Mouse (Mus musculus) heart, embryonic 13.5 days (tissue): ENCODE measurements at regions not wholly inside any gene's neighbourhood (a gene's known extent, or its start where the extent isn't known, plus 50 kb on each side); places are given as distances from the start of the nearest gene placed in this dataset.
"Not testable (repeated sequence)": the region's sequence is repeated elsewhere in the genome, so short reads cannot be mapped to it uniquely, and the experiment has no call there.

Experiments used
- ATAC-seq: fragments of 200-750 bp; cut with Nextera tagmentation; 2 replicates; pipeline ENCODE4 v1.8.0; 2017; ENCODE audit warnings: moderate TSS enrichment; ENCODE audit not compliant: insufficient number of reproducible peaks, low FRiP score, low TSS enrichment; ENCODE audit errors: extremely low read depth
- H3K27ac ChIP-seq: fragments of 300-500 bp; sonication (generic); replicated peaks from 2 replicates; pipeline ENCODE4 v1.5.1; 2015; ENCODE audit warnings: moderate library complexity, mild to moderate bottlenecking, inconsistent platforms
- H3K27me3 ChIP-seq: fragments of 300-500 bp; sonication (generic); replicated peaks from 2 replicates; pipeline ENCODE4 v1.6.1; 2015; ENCODE audit warnings: mild to moderate bottlenecking, inconsistent platforms
- H3K36me3 ChIP-seq: fragments of 300-500 bp; sonication (generic); 2 replicates; pipeline ENCODE4 v1.6.1; 2015; ENCODE audit warnings: mild to moderate bottlenecking, inconsistent platforms
- H3K4me1 ChIP-seq: fragments of 300-500 bp; sonication (generic); 2 replicates; pipeline ENCODE4 v1.6.1; 2015; ENCODE audit warnings: inconsistent platforms
- H3K4me2 ChIP-seq: fragments of 300-500 bp; sonication (generic); 2 replicates; pipeline ENCODE4 v1.6.1; 2015; ENCODE audit warnings: inconsistent platforms, mild to moderate bottlenecking, moderate library complexity
- H3K4me3 ChIP-seq: fragments of 300-500 bp; sonication (generic); 2 replicates; pipeline ENCODE4 v1.5.1; 2015; ENCODE audit warnings: moderate library complexity, mild to moderate bottlenecking, inconsistent platforms
- H3K9ac ChIP-seq: fragments of 300-500 bp; sonication (generic); 2 replicates; pipeline ENCODE4 v1.6.1; 2015; ENCODE audit warnings: inconsistent platforms, mild to moderate bottlenecking, moderate library complexity
- H3K9me3 ChIP-seq: fragments of 300-500 bp; sonication (generic); 2 replicates; pipeline ENCODE4 v1.6.1; 2016; ENCODE audit warnings: inconsistent platforms
- WGBS: fragments of 180-500 bp; shearing (Covaris S2); methylation state at CpG from one replicate; pipeline ENCODE4 v1.1.7; 2015; ENCODE audit warnings: mixed read lengths; 5-methylcytosine and 5-hydroxymethylcytosine counted together

- no peak for ATAC-seq
- WGBS, result 39% methylated on average over 4 of the region's 4 CpGs
- H3K27me3 ChIP-seq, result no peaks in the 10 kb centered on the region
- no peak overlapping the region for H3K27ac ChIP-seq
- no peak overlapping the region for H3K4me2 ChIP-seq
- no peak overlapping the region for H3K4me3 ChIP-seq
- no peak overlapping the region for H3K9ac ChIP-seq
- no peaks in the 10 kb centered on the region for H3K36me3 ChIP-seq
- H3K4me1 ChIP-seq, result 0 out of 2 replicates have a peak, but pooled peaks cover 5% of the 10 kb centered on the region
- H3K9me3 ChIP-seq, result no peaks in the 10 kb centered on the region
These were observed 297.7 kb upstream of the Tbl1xr1 start for GRCm38 (mm10) chr3:21778789-21779188.

GRCm38 (mm10) chr3:21791983-21792631, 284.3 kb upstream of the Tbl1xr1 start:
- no peaks in the 10 kb centered on the region for H3K27me3 ChIP-seq
- H3K4me3 ChIP-seq, result no peak overlapping the region
- no peak overlapping the region for H3K4me2 ChIP-seq
- 64% methylated on average over 4 of the region's 4 CpGs for WGBS
- no peaks in the 10 kb centered on the region for H3K9me3 ChIP-seq
- ATAC-seq, result no peak
- H3K36me3 ChIP-seq, result no peaks in the 10 kb centered on the region
- no peaks in the 10 kb centered on the region for H3K4me1 ChIP-seq
- no peak overlapping the region for H3K27ac ChIP-seq
- H3K9ac ChIP-seq, result no peak overlapping the region

- no peak overlapping the region for H3K9ac ChIP-seq
- H3K4me1 ChIP-seq, result no peaks in the 10 kb centered on the region; the same call in 1 of the 2 replicates
- H3K27ac ChIP-seq, result no peak overlapping the region
- no peak for ATAC-seq
- H3K4me2 ChIP-seq, result no peak overlapping the region
- no peaks in the 10 kb centered on the region for H3K9me3 ChIP-seq
- H3K4me3 ChIP-seq, result no peak overlapping the region
- no peaks in the 10 kb centered on the region for H3K36me3 ChIP-seq
- WGBS, result 43% methylated on average over 1 of the region's 1 CpGs
- no peaks in the 10 kb centered on the region for H3K27me3 ChIP-seq
These were observed 278.3 kb upstream of the Tbl1xr1 start for GRCm38 (mm10) chr3:21798139-21798538.

GRCm38 (mm10) chr3:21803886-21804285, 272.6 kb upstream of the Tbl1xr1 start:
- not testable (repeated sequence) for H3K27ac ChIP-seq, H3K9ac ChIP-seq
- 74% methylated on average over 2 of the region's 2 CpGs for WGBS

GRCm38 (mm10) chr3:21806494-21807157, 269.8 kb upstream of the Tbl1xr1 start:
- no peaks in the 10 kb centered on the region for H3K27me3 ChIP-seq
- no peak for ATAC-seq
- H3K4me3 ChIP-seq, result no peak overlapping the region
- H3K36me3 ChIP-seq, result no peaks in the 10 kb centered on the region
- H3K9me3 ChIP-seq, result no peaks in the 10 kb centered on the region
- H3K9ac ChIP-seq, result no peak overlapping the region
- no peak overlapping the region for H3K27ac ChIP-seq
- no peak overlapping the region for H3K4me2 ChIP-seq
- H3K4me1 ChIP-seq, result peaks cover 14% of the 10 kb centered on the region
- 79% methylated on average over 2 of the region's 2 CpGs for WGBS

More at GRCm38 (mm10) chr3:21803886-21804285, 272.6 kb upstream of the Tbl1xr1 start:
- not testable (repeated sequence) for H3K36me3 ChIP-seq, H3K4me2 ChIP-seq, H3K27me3 ChIP-seq, H3K4me1 ChIP-seq, ATAC-seq, H3K9me3 ChIP-seq, H3K4me3 ChIP-seq

GRCm38 (mm10) chr3:21808539-21808938, 267.9 kb upstream of the Tbl1xr1 start:
- H3K27me3 ChIP-seq, result no peaks in the 10 kb centered on the region
- no peak for ATAC-seq
- H3K4me2 ChIP-seq, result no peak overlapping the region
- H3K9me3 ChIP-seq, result no peaks in the 10 kb centered on the region
- H3K36me3 ChIP-seq, result no peaks in the 10 kb centered on the region
- H3K4me1 ChIP-seq, result peaks cover 14% of the 10 kb centered on the region
- no peak overlapping the region for H3K27ac ChIP-seq
- 71% methylated on average over 2 of the region's 2 CpGs for WGBS
- no peak overlapping the region for H3K9ac ChIP-seq
- H3K4me3 ChIP-seq, result no peak overlapping the region

- Histone ChIP-seq H3K9ac (no peak overlapping the region), H3K27me3 (no peaks in the 10 kb centered on the region), H3K4me2 (no peak overlapping the region), H3K27ac (no peak overlapping the region), H3K4me3 (no peak overlapping the region), H3K36me3 (no peaks in the 10 kb centered on the region), H3K9me3 (no peaks in the 10 kb centered on the region), H3K4me1 (peaks cover 14% of the 10 kb centered on the region)
- WGBS, result 13% methylated on average over 2 of the region's 2 CpGs
- no peak for ATAC-seq
These were observed 266.5 kb upstream of the Tbl1xr1 start for GRCm38 (mm10) chr3:21809769-21810470.

GRCm38 (mm10) chr3:21813401-21813800, 263.1 kb upstream of the Tbl1xr1 start:
- H3K9ac ChIP-seq, result no peak overlapping the region
- no peak for ATAC-seq
- peaks cover 14% of the 10 kb centered on the region for H3K4me1 ChIP-seq
- 63% methylated on average over 1 of the region's 1 CpGs for WGBS
- no peak overlapping the region for H3K4me2 ChIP-seq
- H3K27ac ChIP-seq, result no peak overlapping the region
- no peaks in the 10 kb centered on the region for H3K9me3 ChIP-seq
- H3K4me3 ChIP-seq, result no peak overlapping the region
- no peaks in the 10 kb centered on the region for H3K27me3 ChIP-seq
- H3K36me3 ChIP-seq, result no peaks in the 10 kb centered on the region

GRCm38 (mm10) chr3:21816968-21817858, 259.2 kb upstream of the Tbl1xr1 start:
- no peak overlapping the region for H3K9ac ChIP-seq
- H3K27me3 ChIP-seq, result no peaks in the 10 kb centered on the region
- H3K4me3 ChIP-seq, result no peak overlapping the region
- H3K4me1 ChIP-seq, result peaks cover 29% of the 10 kb centered on the region
- 62% methylated on average over 4 of the region's 4 CpGs for WGBS
- H3K27ac ChIP-seq, result no peak overlapping the region
- no peak overlapping the region for H3K4me2 ChIP-seq
- H3K36me3 ChIP-seq, result no peaks in the 10 kb centered on the region
- H3K9me3 ChIP-seq, result no peaks in the 10 kb centered on the region
- ATAC-seq, result no peak

GRCm38 (mm10) chr3:21819030-21819429, 257.4 kb upstream of the Tbl1xr1 start:
- ATAC-seq, result no peak
- 32% methylated on average over 4 of the region's 4 CpGs for WGBS
- no peak overlapping the region for H3K4me3 ChIP-seq
- H3K27me3 ChIP-seq, result no peaks in the 10 kb centered on the region
- H3K36me3 ChIP-seq, result no peaks in the 10 kb centered on the region
- H3K4me2 ChIP-seq, result no peak overlapping the region
- H3K9ac ChIP-seq, result no peak overlapping the region
- peaks cover 32% of the 10 kb centered on the region for H3K4me1 ChIP-seq
- no peaks in the 10 kb centered on the region for H3K9me3 ChIP-seq
- no peak overlapping the region; the same call in 1 of the 2 replicates for H3K27ac ChIP-seq

GRCm38 (mm10) chr3:21820051-21820598, 256.3 kb upstream of the Tbl1xr1 start:
- Histone ChIP-seq H3K4me3 (no peak overlapping the region), H3K4me2 (no peak overlapping the region), H3K27ac (peak overlapping the region; percentile 56; the same call in 1 of the 2 replicates), H3K4me1 (peaks cover 34% of the 10 kb centered on the region), H3K27me3 (no peaks in the 10 kb centered on the region), H3K9me3 (no peaks in the 10 kb centered on the region), H3K9ac (no peak overlapping the region), H3K36me3 (no peaks in the 10 kb centered on the region)
- ATAC-seq, result no peak
- WGBS, result 23% methylated on average over 3 of the region's 3 CpGs
